Mouse (Mus musculus): ENCODE data around the gene Igf2bp1. TPM values are rescaled to one million over a fixed set of nuclear protein-coding genes. Genes with fewer than 3 reads are reported as not detected.

Gene Igf2bp1
- total RNA-seq, 2 experiments from 2014 or later, result 0.10 to 0.18 TPM

Small RNA genes lying within 50 kb of the gene (microRNA-seq; reads per million reads assigned to microRNA genes)
- gene Mir3063, result 0 reads per million in 2 experiments

Other genes starting within 250 kb of the Igf2bp1 start
- gene Phospho1, start 181.4 kb downstream of the Igf2bp1 start, total RNA-seq (2021), result 10 to 100 TPM; 43.7 to 46.5 TPM
- 1 to 10 TPM; 1.8 to 2.6 TPM for gene Gngt2, start 168.7 kb downstream of the Igf2bp1 start, total RNA-seq (2021)
- 1 to 10 TPM; 6.0 to 6.7 TPM for gene Abi3, start 163.5 kb downstream of the Igf2bp1 start, total RNA-seq (2021)
- not detected for gene B4galnt2, start 91.0 kb downstream of the Igf2bp1 start, total RNA-seq (2021)
- not detected for gene Gip, start 18.6 kb upstream of the Igf2bp1 start, total RNA-seq (2021)
- gene Snf8, start 28.9 kb upstream of the Igf2bp1 start, total RNA-seq (2021), result 10 to 100 TPM; 84.2 to 90.8 TPM
- gene Ube2z, start 59.4 kb upstream of the Igf2bp1 start, total RNA-seq (2021), result 10 to 100 TPM; 54.4 to 55.3 TPM
- 100 to 1,000 TPM; 585 to 616 TPM for gene Atp5g1, start 69.7 kb upstream of the Igf2bp1 start, total RNA-seq (2021)
- under 1 TPM in 1 of 2 experiments, not detected in 1; 0.21 TPM for gene Calcoco2, start 106.0 kb upstream of the Igf2bp1 start, total RNA-seq (2021)
- gene Ttll6, start 127.8 kb upstream of the Igf2bp1 start, total RNA-seq (2021), result 1 to 10 TPM in 1 of 2 experiments, under 1 TPM in 1; 0.41 to 1.1 TPM
- not detected for gene Hoxb13, start 188.4 kb upstream of the Igf2bp1 start, total RNA-seq (2021)